Mouse (Mus musculus): ENCODE results near the gene Uqcr11. TPM values are rescaled to one million over a fixed set of nuclear protein-coding genes. Genes with fewer than 3 reads are reported as not detected.

Gene Uqcr11
- total RNA-seq, 2 experiments from 2014 or later: 277 to 382 TPM

DNA sequence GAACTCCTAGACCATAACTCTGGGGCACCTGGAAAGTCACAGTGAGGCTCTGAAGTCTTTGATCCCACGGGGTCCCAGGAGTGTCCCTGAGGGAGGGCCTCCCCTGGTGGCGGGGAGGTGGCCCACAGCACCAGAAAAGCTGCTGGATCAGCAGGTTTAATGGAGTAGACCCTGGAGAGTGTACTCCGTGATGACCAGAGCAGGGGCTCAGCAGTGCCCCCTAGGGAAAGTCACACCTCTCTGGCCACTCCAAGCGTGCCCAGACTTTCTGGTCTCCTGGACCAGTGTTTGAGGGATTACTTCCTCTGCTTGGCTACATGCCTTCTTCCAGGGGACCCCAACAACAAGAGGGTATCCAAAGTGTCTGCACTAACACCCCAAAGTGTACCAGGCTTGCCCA is 23.2 kb downstream of the Uqcr11 start:
- no peak for ATAC-seq (replicated peaks; ENCODE audit: poor library complexity, severe bottlenecking)

DNA sequence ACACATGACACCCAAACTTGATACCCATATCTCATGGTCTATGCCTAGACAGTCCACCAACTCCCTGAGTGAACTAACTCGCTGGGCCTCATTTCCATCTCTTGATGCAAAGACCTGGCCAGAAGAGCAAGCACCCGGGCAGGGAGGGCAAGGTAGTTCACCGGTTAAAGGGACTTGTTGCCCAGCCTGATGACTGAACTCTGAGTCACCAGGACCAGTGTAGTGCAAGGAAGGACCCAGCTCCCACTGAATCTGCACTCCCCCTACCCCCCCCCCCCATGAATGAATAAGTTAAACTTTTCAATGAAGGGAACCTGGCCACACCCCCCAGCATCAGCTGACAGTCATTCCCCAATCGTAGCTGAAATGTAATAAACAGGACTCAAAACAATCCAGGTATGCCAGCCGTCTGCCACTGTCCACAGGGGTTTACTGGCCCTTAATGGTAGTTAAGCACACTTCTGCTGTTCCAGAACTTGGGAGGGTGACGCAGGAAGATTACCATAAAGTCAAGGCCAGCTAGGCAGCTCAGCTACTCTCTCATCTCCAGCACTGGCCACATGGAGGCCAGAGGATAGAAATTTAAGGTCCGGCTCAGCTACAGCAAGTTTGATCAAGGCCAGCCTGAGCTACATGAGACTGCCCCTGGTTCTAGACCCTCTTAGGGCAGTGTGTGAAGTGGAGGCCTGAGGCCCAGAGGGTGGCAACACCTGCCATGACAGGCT is 23.8 kb downstream of the Uqcr11 start:
- ATAC-seq (replicated peaks; ENCODE audit: poor library complexity, severe bottlenecking): no peak

DNA sequence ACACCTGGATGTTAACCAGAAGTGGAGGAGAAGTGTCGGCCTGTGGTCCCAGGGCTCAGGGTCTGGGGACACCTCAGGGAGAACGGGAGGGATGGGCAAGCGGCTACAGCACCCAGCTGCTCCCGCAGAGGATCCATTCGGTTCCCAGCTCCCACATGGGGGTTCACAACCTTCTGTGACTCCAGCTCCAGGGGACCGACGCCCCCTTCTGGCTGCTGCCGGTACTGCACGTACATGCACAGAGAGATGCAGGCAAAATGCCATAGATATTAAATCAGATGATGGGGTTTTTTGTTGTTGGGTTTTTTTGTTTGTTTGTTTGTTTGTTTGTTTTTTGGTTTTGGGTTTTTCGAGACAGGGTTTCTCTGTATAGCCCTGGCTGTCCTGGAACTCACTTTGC is 28.9 kb downstream of the Uqcr11 start:
- no peak for ATAC-seq (replicated peaks; ENCODE audit: poor library complexity, severe bottlenecking)

DNA sequence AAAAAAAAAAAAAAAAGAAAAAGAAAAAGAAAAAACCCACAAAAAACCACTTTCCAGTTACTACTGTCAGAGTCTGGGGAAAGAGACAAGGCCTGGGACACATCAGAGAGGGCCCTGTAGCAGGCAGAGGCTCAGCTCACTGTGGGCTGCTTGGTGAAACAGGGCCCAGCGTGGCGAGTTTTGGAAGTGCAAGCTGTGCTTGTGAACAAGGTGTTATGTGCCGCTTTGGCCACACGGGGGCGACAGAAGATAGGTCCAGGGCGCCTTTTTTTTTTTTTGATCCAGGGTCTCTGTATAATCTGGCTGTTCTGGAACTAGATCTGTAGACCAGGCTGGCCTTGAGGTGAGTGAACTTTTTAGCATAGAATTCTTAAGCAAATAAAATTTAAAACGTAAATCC is 30.5 kb downstream of the Uqcr11 start:
- peak; percentile 81 for ATAC-seq (replicated peaks; ENCODE audit: poor library complexity, severe bottlenecking)

DNA sequence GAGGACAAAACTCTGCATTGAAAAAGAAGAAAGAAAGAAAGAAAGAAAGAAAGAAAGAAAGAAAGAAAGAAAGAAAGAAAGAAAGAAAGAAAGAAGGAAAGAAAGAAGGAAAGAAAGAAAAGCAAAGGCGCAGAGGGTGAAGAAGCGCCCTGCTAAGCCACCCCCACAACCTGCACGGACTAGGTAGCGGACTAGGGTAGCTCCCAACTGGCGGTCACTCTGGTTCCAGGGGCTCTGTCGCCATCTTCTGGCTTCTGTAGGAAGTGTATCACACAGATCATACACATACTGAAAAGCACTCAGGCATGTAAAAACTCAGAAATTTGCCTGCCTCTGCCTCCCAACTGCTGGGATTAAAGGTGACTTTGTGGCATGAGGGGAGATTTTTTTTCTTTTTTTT is 32.6 kb downstream of the Uqcr11 start:
- peak; percentile 77 for ATAC-seq (replicated peaks; ENCODE audit: poor library complexity, severe bottlenecking)

DNA sequence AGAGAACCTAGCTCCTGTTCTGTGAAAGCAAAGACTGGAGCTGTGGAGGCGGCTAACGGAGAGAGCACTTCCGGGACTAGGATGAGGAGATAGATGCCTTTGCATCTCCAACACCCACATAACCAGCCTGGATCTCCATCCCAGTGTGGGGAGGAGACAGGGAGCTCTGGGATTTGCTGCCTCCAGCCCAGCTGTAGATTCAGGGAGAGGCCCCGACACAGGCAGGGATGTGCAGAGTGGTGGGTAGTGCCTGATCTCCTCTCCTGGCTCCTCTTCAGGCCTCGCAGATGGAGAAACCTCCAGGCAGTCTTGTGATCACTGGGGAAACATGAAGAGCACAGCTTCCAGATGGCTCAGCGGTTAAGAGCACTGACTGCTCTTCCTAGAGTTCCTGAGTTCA is 33.9 kb downstream of the Uqcr11 start:
- ATAC-seq (replicated peaks; ENCODE audit: poor library complexity, severe bottlenecking): no peak

DNA sequence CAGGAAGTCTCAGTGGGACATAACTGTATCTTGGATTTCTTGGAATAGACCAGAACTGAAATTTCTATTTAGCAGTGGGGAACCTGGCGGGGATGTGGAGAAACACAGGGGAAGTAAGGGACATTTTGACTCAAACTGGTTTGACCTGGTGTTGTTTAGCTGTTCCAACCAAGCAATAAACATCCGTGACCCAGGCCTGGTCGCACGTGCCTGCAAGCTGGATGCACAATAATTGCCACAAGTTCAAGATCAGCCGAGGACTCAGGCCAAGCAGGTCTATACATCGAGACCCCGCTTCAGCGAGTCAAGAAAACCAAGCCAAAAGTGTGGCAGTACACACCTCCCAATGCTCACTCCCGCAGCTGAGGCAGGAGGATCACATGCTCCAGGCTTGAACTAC is 34.6 kb downstream of the Uqcr11 start:
- ATAC-seq (replicated peaks; ENCODE audit: poor library complexity, severe bottlenecking): no peak

DNA sequence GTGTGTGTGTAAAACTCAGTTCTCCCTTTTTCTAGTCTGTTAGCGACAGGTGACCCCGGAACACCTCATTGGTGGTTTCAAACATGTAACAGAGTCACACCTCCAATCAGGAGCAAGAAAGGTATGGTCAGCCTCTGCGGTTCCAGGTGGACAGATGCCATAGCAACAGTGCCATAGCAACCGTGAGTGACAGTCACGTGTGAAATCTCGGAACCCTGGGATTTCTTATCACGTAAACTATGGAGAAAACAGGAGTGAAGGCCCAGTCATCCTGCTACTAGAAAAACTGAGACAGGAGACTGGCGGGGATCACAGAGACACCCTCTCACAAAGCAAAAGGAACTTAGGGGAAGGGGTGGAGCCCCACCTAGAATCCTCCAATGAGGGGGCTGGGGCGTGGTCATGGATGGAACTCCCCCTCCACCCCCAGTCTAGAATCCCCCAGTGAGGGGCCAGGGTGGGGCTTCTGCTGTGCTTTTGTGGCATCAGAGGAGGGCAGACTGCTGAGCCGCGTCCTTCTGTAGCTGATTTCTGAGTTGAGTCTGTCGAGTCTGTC is 35.1 kb downstream of the Uqcr11 start:
- ATAC-seq (replicated peaks; ENCODE audit: poor library complexity, severe bottlenecking): peak; percentile 41

DNA sequence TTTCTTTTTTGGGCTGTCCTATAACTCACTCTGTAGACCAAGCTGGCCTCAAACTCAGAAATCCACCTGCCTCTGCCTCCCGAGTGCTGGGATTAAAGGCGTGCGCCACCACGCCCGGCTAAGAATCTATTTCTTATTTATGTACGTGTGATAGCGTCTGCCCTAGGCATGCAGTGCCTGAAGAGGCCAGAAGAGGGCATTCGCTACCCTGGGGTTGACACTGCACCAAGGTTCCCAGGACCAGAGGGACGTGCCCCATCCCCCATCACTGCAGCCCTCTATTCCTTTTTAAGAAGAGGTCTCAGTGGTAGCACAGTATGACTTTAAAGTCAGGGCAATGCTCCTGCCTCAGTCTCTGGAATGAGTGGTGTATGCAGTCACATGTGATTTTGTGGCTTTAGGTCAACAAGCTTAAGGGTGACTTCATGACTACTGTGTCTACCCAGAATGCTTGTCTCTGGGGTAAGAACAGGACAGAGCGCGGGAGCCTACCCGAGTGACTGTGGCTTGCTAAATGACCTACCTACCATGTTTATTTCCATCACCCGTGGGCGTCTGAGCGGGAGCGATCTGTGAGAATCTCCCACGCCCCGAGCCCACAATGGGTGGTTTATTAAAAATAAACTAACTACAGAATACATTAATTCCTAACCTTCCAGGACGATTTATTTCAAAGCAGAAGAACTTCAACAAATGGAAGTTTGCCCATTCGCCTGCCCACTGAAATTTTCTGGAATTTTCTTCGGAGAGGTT is 36.5 kb downstream of the Uqcr11 start:
- ATAC-seq (replicated peaks; ENCODE audit: poor library complexity, severe bottlenecking): no peak

DNA sequence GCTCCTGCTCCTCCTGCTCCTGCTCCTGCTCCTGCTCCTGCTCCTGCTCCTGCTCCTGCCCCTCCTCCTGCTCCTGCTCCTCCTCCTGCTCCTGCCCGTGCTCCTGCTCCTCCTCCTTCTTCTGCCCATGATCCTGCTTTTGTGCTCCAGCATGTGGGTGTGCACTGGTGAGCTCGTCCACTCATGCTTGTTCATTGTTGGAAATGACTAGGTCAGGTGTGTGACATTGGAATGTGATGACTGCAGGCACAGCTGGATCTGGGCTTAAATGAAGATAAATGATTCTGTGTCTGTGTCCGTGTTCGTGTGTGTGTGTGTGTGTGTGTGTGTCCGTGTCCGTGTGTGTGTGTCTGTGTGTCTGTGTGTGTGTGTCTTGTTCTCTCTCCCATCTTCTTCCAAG is 38.2 kb downstream of the Uqcr11 start:
- ATAC-seq (replicated peaks; ENCODE audit: poor library complexity, severe bottlenecking): no peak

DNA sequence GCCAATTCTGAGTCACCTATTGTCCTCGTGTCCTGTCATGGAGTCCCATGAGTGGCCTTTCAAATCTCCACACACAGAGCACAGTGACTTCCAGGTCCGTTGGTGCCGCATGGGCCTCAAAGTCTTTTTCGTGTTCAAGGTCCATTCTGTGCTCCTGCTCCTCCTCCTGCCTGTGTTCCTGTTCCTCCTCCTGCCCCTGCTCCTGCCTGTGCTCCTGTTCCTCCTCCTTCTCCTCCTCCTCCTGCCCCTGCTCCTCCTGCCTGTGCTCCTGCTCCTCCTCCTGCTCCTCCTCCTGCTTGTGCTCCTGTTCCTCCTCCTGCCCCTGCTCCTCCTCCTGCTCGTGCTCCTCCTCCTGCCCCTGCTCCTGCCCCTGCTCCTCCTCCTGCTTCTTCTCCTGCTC is 38.7 kb downstream of the Uqcr11 start:
- ATAC-seq (replicated peaks; ENCODE audit: poor library complexity, severe bottlenecking): no peak

DNA sequence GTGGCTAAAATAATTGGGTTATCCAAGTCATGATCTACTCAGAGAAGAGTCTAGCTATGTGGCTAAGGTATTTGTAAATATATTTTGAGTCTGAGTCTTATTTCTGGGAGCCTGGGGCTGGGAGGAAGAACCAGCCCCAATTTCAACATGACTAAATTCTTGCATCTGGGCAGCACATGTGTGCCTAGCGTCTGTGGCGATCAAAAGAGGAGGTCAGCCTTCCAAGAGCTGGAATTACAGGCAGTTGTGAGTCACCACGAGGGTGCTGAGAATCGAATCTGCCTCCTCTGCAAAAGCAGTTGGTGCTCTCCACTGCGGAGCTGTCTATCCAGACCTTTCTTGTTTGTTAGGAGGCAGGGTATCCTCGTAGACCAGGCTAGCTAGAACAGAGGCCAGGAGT is 40.9 kb downstream of the Uqcr11 start:
- no peak for ATAC-seq (replicated peaks; ENCODE audit: poor library complexity, severe bottlenecking)

DNA sequence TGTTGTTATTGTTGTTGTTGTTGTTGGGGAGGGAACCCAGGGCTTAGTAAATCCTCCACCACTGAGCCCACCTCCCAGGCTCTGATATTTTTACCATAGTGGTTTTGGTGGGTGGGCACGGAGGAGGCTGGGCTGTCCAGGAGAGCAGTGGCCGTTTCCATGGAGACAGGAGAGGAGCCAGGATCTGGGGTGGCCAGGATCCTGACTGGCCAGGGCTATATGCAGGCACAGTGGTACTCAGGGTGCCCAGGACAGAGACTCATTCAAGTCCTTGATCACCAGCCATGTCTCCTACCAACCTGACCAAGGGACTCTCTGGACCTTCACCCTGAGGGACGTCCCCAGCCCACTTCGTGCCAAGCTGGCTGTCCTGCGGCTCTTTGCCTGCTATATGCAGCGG is 42.9 kb downstream of the Uqcr11 start:
- ATAC-seq (replicated peaks; ENCODE audit: poor library complexity, severe bottlenecking): no peak

DNA sequence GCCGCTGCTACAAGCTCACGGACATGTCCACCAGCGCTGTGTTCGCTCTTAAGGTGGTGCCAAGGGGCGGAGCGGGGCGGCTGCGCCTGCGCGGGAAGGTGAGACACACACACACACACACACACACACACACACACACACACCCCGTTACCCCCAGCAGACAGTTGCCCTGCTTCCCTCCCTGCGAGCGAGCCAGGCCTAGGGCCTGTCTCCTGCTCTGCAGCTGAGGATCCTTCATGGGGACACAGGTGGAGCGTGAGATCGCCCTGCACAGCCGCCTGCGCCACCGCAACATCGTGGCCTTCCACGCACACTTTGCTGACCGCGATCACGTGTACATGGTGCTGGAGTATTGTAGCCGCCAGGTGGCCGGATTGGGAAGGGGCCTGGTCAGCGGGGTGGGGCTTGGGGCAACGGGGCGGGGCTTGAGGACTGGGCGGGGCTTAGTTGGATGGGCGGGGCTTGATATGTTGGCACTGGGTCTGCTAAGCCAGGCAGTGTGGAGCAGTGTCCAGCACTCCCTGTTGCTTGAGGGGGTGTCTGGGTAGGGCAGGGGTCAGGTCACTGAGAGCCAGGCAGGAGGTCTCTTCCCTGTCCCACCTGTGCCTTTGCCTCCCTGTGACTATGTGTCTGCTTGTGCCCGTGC is 48.5 kb downstream of the Uqcr11 start:
- ATAC-seq (replicated peaks; ENCODE audit: poor library complexity, severe bottlenecking): peak; percentile 59

DNA sequence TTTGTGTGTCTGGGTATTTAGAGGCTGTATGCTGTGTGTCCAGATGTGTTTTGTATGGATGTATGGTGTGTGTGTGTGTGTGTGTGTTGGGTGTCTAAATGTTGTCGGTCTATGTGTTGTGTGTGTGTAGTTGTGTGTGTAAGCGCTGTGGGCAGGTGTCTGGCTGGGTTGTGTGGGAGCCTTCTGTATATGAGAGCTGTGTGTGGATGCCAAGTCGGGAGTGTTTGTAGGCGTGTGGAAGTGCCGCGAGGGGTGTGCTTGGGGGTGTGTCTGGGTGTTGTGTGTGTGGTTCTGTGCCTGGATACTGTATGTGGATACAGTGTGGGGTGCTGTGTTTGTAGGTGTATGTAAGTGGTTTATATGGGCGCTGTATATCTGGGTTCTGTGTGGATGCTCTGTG is 49.3 kb downstream of the Uqcr11 start:
- no peak for ATAC-seq (replicated peaks; ENCODE audit: poor library complexity, severe bottlenecking)

DNA sequence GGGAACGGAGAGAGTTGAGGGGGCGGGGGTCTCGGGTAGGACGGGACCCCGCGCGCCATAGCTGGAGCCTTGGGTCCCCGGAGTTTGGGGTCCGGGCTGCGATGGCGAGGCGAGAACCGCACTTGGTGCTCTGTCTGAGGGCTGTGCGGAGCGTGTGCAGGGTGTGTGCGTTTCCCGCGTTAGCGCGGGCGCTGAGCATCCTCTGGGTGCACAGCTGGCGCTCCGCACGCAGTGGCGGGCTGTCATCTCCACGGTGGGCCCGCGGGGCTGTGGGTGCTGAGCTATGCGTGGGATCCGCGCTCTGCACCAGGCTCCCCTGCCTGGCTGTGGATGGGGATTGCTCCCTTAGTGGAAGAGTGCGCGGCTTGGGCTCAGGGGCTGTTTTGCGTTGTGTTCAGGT is 49.9 kb downstream of the Uqcr11 start:
- 0 out of 2 replicates have a peak, but pooled peaks have one; percentile 10 for ATAC-seq (replicated peaks; ENCODE audit: poor library complexity, severe bottlenecking)

DNA sequence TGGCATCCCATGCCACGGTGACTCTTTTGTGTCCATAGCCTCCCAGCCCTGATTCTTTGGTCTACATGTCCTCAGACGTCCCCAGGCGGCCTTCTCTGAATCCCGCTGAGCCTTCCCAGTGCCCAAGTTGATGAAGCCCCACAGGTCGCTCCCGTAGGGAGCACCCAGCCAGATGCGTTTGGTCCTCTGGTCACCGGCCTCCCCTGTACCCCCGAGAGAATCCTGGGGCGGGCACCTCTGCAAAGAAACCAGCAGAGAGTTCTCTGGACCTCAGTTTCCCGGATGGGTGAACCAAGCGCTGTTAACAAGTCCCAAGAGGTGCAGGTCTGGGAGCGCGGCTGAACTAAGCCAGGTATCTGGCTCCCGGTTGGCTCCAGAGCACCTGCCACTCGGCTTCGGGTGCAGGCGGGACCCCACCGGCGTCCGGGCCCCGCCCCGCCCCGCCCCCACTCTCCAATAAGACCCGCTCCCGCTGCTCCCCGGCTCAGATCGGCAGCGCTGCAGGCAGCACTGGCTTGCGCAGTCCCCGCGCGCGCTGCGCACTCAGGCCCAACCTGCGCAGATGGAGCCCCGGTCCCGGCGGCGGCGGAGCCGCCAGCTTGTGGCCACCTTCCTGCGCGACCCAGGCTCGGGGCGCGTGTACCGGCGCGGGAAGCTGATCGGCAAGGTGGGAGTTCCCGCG is 50.5 kb downstream of the Uqcr11 start, which contains the start of gene Plk5:
Plk5 (plus strand) TSS at position 459 of the 682 bp plus-strand sequence.
- no peak for ATAC-seq (replicated peaks; ENCODE audit: poor library complexity, severe bottlenecking)

DNA sequence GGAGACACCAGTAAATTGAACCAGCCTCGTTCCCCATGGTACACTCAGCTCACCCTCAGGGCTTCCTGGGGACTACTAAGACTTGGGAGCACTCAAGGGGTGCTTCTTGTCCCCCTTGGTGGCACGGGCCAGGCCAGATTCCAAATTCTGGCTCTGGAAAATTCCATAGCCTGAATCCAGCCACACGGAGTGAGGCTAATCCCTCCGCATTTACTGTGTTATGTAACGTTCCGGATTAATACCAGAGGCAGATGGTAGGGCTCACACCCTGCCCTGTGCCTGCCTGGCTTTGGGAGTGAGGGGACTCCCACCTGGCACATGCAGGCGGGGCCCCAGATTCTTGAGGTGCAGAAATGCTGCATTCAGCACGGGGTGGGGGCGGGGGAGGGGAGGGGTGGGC is 51.2 kb downstream of the Uqcr11 start:
- no peak for ATAC-seq (replicated peaks; ENCODE audit: poor library complexity, severe bottlenecking)
